Mouse (Mus musculus) embryo, embryonic 10 days (tissue): ENCODE results near the gene Ncs1.

ENCODE experiments used
- DNase-seq: peaks from one replicate; pipeline ENCODE4 v3.0.0-alpha.2; 2015; ENCODE audit warnings: low spot score

Gene Ncs1

GRCm38 (mm10) chr2:31277810-31278209 lies 32.2 kb downstream of the Ncs1 start:
- no peak for DNase-seq

DNA sequence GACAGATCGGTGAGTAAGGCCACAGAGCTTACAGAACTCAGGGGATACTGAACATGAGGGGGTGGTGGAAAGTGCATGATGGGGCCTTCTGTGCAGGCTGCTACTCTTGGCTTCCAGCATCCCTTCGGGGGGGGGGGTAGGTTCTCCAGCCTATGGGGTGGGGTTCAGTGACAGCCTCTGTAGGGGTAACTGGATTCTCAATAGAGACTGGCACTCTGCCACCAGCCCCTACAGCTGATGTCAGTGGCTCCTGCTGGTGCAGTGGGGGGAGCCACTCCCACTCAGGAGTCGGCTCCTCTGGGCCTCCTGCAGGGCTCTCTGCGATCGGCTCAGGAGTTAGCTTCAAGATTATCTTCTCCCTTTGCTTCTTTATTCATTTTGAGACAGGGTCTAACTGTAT lies 32.9 kb downstream of the Ncs1 start:
- DNase-seq: no peak

GRCm38 (mm10) chr2:31281138-31281537 lies 35.5 kb downstream of the Ncs1 start:
- DNase-seq: no peak

DNA sequence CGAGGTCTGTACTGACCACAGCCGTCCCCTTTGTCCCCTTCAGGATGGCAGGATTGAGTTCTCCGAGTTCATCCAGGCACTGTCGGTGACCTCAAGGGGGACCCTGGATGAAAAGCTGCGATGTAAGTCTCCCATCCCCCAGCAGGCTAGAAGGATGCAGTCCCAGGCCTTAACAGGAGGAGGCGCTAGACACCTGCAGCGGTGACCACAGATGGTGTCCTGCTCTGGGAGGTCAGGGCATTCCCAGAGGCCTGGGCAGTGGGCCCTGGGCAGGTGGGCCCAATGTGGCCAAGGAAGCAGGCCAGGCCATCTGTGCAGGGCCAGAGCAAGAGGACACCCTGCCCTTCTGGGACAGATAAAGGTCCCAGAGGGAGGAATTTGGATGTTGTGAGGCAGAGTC lies 36.6 kb downstream of the Ncs1 start:
- no peak for DNase-seq

DNA sequence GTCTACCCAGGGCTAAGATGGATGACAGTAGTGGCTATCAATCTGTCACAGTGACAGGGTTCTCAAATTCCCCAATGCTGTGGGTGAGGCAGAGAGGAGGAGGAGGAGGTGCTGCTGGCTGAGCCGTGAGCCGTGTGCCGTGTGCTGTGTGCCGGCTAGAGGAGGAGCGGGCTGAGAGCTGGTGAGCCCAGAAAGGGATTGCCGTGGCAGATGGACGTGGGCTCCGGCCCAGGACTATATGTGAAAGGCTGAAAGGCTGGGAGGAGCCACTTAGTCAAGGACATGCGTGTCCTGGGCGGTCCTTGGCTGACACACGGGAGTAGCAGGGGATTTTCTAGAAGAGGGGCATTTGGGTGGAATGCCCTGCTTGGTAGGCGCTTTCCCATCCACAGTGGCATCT lies 37.3 kb downstream of the Ncs1 start:
- no peak for DNase-seq

- no peak for DNase-seq
Measured at GRCm38 (mm10) chr2:31284531-31284930, 38.9 kb downstream of the Ncs1 start.

DNA sequence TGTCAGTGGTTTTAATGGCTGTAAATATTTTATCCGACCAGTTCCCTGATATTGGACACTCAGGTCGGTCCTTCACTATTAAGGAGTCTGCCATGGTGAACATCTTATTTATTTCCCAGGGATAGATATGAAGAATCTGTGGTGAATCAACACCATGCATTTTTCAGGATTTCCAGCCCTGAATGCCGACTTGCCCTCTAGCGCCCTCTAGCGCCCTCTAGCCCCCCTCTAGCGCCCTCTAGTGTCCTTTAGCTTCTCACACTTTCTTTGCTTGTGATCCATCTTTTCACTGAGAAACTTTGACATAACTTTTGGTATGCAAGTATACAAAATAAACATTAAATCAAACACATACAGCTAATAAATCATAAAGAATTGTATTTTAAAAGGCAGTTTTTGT lies 45.8 kb downstream of the Ncs1 start:
- DNase-seq: peak; percentile 63

- DNase-seq: peak; percentile 83
Measured at GRCm38 (mm10) chr2:31294985-31295384, 49.4 kb downstream of the Ncs1 start.

GRCm38 (mm10) chr2:31296395-31296794 lies 50.8 kb downstream of the Ncs1 start:
- no peak for DNase-seq

DNA sequence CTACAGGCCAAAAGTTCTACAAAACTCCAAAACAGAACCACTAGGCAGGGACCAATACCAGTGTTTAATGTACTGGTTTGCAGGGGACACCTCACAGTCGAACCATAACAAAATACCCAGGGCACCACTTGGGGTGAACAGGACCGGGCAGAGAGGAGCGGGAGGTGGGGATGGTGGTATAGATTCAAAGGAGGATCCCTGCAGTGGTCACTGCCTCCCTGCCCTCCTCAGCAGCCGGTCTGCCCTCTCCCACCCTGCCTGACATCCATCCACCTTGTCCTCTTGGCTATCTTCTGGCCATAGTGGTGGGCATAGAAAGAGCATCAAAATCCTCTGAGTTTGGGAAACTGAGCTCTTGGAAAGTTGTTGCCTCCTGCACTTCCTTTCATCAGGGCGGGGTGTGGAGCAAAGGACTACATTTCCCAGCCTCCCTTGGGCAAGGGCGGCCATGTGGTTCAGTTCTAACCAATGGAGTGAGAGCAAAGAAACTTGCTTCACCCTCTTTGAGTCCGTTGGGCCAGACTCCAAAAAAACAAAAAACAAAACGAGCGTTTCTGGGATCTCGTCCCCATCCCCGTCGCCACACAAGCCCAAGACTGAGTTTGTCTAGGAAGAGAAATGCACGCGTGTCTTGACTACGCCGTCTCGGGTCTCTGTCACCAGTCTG lies 52.1 kb downstream of the Ncs1 start:
- DNase-seq: peak; percentile 84

DNA sequence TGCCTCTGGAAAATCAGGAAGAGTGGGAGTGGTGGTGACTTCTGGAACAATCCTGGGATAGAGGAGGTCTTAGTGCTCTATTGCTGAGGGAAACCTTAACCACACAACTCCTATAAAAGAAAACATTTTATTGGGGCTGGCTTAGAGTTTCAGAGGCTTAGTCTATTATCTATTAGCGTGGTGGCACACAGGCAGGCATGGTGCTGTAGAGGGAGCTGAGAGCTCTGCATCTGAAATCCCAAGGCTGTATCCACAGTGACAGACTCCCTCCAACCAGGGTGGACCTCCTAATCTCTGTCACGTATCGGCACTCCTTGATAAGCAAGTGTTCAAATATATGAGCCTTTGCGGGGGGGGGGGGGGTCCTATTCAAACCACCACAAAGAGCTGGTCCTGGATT lies 53.2 kb downstream of the Ncs1 start:
- DNase-seq: no peak

DNA sequence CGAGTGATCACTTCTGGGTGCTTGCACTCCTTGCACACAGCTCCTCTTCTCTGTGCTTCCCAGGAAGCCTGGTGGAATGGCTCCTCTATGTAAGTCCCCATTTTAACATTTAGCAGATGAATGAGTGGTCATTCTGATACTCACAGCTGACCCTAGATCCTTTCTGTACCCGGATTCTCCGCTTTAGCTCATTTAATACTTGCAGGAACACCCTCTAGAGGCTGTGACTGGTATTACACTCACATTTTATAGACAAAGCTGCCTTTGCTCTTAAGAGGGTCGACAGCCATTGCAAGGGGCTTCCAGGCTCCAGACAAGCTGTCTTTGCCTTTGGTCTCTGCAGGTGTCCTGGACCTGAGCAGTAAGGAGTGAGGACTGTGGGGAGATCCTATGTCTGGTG lies 53.6 kb downstream of the Ncs1 start:
- DNase-seq: peak; percentile 83

GRCm38 (mm10) chr2:31299996-31300395 lies 54.4 kb downstream of the Ncs1 start:
- DNase-seq: no peak

GRCm38 (mm10) chr2:31303177-31303576 lies 57.6 kb downstream of the Ncs1 start:
- no peak for DNase-seq

- no peak for DNase-seq
Measured at GRCm38 (mm10) chr2:31304191-31304590, 58.6 kb downstream of the Ncs1 start.

- no peak for DNase-seq
Measured at GRCm38 (mm10) chr2:31304801-31305665, 59.4 kb downstream of the Ncs1 start.

DNA sequence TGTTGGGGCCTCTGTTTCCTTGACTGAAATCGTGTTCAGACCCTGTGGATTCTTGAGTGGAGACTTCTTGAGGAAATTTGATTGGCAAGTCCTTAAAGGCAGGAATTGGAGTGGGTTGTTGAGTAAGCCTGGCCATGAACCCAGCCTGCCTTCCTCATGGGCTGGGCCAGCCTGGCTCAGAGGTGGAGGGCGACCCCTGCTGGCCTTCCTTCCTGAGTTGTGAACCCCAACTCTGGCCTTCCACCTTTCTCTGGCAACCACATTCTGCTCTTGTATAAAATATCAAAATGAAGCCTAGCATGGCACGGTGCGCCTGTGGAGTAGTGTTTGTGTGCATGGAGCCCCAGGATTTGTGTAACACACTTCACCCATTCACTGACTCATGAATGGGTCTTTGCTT lies 60.1 kb downstream of the Ncs1 start:
- DNase-seq: peak; percentile 60

DNA sequence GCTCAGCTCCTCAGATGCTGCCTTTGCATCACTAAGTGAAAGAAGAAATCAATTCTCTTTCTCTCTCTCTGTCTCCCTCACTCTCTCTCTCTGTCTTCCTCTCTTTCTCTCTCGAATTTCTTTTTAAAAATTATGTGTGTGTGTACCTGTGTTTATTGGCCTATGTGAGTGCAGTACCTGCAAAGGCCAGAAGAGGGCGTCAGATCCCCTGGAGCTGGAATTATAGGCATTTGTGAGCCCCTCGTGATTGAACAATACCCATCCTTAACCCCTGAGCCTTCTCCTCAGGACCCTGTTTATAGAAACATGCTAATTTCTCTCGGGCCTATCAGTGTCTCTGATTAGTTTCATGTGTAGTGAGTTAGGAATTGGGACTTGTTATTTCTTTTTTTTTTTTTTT lies 62.6 kb downstream of the Ncs1 start:
- DNase-seq: no peak

DNA sequence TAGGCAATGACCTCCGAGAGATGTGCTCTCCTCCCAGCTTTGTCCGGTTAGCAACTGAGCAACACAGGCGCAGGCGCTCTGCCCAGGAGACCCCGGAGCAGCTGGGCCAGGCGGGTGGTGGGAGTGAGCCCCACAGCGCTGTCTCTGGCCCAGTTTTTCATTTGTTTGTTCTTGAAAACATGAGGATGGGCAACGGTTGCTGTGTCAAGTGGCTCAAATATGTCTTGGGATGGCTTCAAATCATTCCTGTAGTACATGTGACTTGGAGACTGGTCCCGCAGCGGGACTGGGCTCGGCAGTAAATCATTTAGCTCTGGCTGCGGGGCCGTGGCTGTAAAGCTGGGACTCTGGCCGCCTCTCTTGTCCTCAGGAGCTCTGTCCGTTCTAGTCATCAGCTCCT lies 63.9 kb downstream of the Ncs1 start:
- no peak for DNase-seq

GRCm38 (mm10) chr2:31314007-31314465 lies 68.4 kb downstream of the Ncs1 start, which contains the start of gene Hmcn2:
TSS of gene Hmcn2 (plus strand) at chr2:31314415.
- DNase-seq: no peak

DNA sequence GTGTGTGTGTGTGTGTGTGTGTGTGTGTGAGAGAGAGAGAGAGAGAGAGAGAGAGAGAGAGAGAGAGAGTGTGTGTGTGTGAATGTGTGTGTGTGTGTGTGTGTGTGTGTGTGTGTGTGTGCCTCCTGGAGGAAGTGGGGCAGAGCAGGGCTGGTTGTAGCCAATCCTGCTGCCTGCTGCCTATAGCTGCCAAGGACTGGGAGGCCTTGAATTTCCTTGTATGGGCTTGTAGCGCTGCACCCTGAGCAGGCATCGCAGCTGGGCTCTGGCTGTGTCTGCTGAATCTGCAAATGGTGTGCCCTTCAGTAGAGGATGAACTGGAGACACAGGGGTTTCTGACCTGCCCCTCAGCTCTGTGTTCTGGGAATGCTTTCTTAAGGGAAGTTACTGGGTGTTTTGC lies 72.5 kb downstream of the Ncs1 start:
- no peak for DNase-seq

- DNase-seq: no peak
Measured at GRCm38 (mm10) chr2:31319200-31319599, 73.6 kb downstream of the Ncs1 start.

- DNase-seq: peak; percentile 47
Measured at GRCm38 (mm10) chr2:31327186-31327585, 81.6 kb downstream of the Ncs1 start.
